Mouse (Mus musculus) left cerebral cortex, postnatal 10 days (tissue): ENCODE data around the gene Arhgef11. TPM values are rescaled to one million over a fixed set of nuclear protein-coding genes. Genes with fewer than 3 reads are reported as not detected.
A peak's percentile ranks its signal among the peaks of the same experiment; 100 is the strongest.

Experiments
- DNase-seq, 2 experiments: peaks; one replicate each; pipeline ENCODE4 v3.0.0; 2021 to 2022; ENCODE audit warnings: low spot score in 2 of 2, mixed read lengths in 1 of 2; ENCODE audit errors: extremely low spot score in 1 of 2
- intact Hi-C: fragments of 180-260 bp; cut with DNase I; formaldehyde crosslinking; loops from one replicate; pipeline ENCODE4 v1.15.1; 2025
- total RNA-seq, 2 experiments: library from RNA; stranded (reverse); gene quantifications; 2 replicates each; pipeline ENCODE4 v1.2.3; 2021

The Arhgef11 gene
- total RNA-seq, 2 experiments from 2014 or later = 45.7 to 49.6 TPM

GRCm38 (mm10) chr3:87749977-87750376, 132.6 kb downstream of the Arhgef11 start:
- intact Hi-C loops = no loop called here
- no peak for DNase-seq

- intact Hi-C loops = no loop called here
- no peak for DNase-seq
These were observed 135.2 kb downstream of the Arhgef11 start for GRCm38 (mm10) chr3:87752567-87752966.

DNA sequence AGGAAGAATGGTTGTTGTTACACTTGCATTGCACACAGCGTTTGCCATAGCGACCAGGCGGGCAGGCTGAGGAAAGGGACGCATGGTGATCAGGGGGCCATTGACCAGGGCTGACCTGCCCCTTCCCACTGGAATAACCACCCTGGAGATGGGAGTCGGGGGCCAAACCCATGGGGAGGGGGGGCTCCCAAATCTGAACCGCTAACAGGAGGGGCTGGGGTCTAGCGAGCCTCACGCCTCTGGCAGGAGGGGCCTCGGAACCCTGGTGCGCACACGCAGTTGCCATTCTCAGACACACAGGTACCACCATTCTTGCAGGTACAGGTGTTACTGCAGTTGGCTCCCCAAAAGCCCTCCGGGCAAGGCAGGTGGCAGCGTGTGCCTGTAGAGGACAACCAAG, 136.5 kb downstream of the Arhgef11 start:
- DNase-seq = no peak

GRCm38 (mm10) chr3:87755964-87756363, 138.6 kb downstream of the Arhgef11 start:
- DNase-seq = peak; percentile 80 to 89
- intact Hi-C loops = no loop called here

More for the DNA sequence above, 136.5 kb downstream of the Arhgef11 start:
- intact Hi-C loops = no loop called here

DNA sequence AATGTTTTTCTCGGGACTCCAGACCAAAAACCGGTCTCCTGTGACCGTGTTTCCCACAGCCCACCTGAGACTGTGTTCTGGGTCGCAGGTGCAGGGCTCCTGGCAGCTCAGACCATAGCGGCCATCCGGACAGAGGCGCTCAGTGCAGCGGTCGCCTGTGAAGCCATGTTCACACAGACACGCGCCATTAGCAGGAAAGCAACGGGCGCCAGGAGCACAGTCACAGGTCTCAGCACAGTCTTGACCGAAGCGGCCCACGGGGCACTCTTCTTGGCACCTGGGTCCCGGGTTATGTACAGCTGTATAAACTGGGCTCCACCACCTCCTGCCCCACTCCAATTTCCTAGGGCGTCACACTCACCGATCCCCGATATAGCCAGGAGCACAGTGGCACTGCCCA, 139.1 kb downstream of the Arhgef11 start:
- DNase-seq = no peak
- intact Hi-C loops = no loop called here

DNA sequence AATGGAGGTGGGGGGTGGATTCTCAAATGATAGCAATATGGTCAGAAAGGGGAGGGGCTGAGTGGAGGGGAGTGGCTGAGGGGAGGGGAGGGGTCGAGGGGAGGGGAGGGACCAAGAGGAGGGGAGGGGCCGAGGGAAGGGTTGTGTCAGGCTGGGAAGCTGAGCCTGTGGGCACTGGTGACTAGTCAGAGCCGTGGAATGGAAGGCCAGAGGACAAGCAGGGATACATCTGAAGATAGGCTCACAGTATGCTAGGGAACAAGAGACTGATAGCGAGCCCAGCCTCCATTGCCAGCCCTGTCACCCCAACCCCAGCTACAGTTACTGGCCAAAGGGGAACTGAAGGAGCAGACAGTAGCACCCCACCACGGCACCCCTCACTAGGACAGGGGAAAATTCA, 141.3 kb downstream of the Arhgef11 start:
- intact Hi-C loops = no loop called here
- DNase-seq = no peak

DNA sequence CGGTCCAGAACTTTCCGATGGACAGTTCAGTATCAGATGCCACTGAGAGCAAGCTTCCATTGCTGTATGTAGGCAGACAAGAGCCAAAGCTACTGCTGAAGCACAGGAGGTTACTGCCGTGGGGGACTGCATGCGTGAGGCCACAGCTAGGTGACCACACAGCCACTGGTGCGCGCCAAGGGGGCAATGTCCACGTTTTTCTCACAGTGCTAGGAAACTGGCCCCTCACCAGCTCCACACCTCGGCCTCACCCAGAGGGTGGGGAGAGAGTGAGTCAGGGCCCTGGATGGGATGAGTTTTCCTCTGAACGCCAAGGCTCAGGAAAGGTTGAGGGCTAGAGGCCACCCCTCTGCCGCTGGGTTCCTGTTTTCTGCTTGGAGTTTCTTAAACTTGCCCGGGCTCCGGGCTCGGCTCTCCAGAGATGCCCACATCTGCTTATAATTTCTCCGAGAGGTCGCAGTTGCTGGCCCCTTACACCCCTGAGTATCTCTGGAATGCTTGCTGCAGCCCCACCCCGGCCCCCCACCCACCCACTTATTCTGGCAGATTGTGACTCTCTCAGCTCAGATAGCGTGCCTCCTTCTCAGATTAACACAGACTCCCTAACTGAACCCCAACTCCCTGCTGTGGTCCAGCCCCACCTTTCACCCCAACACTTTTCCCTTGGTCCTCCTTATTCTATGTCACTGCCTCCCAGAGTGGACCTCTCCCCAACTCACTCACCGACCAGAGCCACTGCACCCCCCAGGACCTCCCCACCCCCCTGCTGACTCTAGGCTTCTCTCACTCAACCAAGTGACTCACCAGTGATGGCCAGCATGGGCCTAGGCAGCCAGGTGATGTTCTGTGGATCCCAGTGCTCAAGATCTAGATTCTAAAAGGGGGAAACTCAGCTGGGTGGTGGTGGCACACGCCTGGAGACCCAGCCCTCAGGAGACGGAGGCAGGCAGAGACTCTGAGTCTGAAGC, 144.3 kb downstream of the Arhgef11 start:
- intact Hi-C loops = no loop called here

GRCm38 (mm10) chr3:87763202-87763601, 145.8 kb downstream of the Arhgef11 start:
- no peak for DNase-seq
- intact Hi-C loops = no loop called here

More for the DNA sequence above, 144.3 kb downstream of the Arhgef11 start:
- no peak for DNase-seq

GRCm38 (mm10) chr3:87763683-87764289, 146.4 kb downstream of the Arhgef11 start:
- intact Hi-C loops = no loop called here
- DNase-seq = peak; percentile 69 to 92

DNA sequence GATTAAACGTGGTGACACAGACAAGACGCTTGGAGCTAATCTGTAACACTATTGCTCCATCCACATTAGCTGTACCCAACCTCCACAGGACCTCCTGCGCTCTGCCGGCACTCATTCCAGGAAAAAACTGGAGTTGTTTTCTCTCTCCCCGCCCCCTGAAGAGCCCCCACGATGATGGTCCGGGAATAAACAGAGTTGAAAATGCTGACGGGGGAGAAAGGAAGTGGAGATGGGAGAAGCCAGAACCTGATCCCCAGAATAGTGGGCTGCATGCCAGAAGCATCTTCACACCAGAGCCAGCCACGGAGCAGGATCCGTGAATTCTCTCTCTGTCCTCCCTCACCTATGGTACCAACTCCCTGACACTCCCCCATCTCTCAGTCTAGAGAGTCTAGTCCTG, 147.1 kb downstream of the Arhgef11 start:
- peak in 1 of 2 experiments; percentile 77 for DNase-seq
- intact Hi-C loops = no loop called here

- intact Hi-C loops = loop anchor here (5.0 kb wide), 1 partner anchor 72 kb away; no protein-coding TSS in a partner anchor
These were observed 147.7 kb downstream of the Arhgef11 start for GRCm38 (mm10) chr3:87765091-87765490.

GRCm38 (mm10) chr3:87765631-87766283, 148.4 kb downstream of the Arhgef11 start:
- DNase-seq = no peak
- intact Hi-C loops = loop anchor here (5.0 kb wide), 1 partner anchor 72 kb away; no protein-coding TSS in a partner anchor

More at GRCm38 (mm10) chr3:87765091-87765490, 147.7 kb downstream of the Arhgef11 start:
- DNase-seq = peak in 1 of 2 experiments; percentile 88

- DNase-seq = no peak
- intact Hi-C loops = loop anchor here (5.0 kb wide), 1 partner anchor 71 kb away; no protein-coding TSS in a partner anchor
These were observed 148.9 kb downstream of the Arhgef11 start for GRCm38 (mm10) chr3:87766284-87766667.

GRCm38 (mm10) chr3:87767764-87768163, 150.4 kb downstream of the Arhgef11 start:
- intact Hi-C loops = loop anchor here (5.0 kb wide), 1 partner anchor 70 kb away; no protein-coding TSS in a partner anchor
- DNase-seq = peak in 1 of 2 experiments; percentile 75

- no peak for DNase-seq
- intact Hi-C loops = loop anchor here (5.0 kb wide), 1 partner anchor 69 kb away; no protein-coding TSS in a partner anchor
These were observed 151.1 kb downstream of the Arhgef11 start for GRCm38 (mm10) chr3:87768431-87768830.

DNA sequence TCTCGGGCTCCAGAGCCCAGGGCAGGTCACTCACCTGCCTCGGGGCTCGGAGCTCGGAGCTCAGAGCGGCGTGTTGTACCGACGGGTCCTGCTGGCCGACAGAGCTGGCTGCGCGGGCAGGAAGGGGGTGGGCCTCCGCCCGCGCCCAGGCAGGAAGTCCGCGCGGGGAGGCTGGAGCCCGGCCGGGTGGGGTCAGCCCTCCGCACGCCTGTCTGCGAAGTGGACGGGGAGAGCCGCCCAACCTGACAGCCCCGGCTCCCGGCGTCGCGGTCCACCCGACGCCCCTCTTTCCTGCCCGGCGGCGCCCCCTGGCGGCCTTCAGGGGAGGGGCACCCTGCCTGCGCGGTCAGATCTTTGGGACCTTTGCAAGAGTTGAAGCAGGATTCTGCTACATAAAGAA, 151.5 kb downstream of the Arhgef11 start:
- intact Hi-C loops = loop anchor here (5.0 kb wide), 1 partner anchor 68 kb away; no protein-coding TSS in a partner anchor
- peak in 1 of 2 experiments; percentile 94 for DNase-seq

GRCm38 (mm10) chr3:87769506-87769905, 152.1 kb downstream of the Arhgef11 start:
- intact Hi-C loops = loop anchor here (5.0 kb wide), 1 partner anchor 68 kb away; no protein-coding TSS in a partner anchor
- DNase-seq = no peak

DNA sequence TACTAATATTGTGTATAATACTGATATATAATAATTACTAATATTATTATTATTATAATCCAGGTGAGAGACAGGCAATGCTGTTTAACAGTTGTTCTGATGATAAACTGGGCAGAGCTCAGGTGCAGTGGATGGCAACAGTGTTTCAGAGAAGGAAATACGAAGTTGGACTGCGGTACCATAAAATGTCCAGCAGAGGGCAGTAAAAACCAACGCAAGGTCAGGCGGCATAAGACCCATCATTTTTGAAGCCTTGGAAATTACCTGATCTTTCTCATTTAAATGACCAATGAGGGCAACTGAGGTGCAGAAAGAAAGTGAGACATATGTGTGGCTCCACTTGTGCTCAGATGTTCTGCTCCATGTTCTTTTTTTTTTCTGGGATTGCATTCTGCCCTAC, 152.9 kb downstream of the Arhgef11 start:
- intact Hi-C loops = no loop called here
- peak in 1 of 2 experiments; percentile 57 for DNase-seq

DNA sequence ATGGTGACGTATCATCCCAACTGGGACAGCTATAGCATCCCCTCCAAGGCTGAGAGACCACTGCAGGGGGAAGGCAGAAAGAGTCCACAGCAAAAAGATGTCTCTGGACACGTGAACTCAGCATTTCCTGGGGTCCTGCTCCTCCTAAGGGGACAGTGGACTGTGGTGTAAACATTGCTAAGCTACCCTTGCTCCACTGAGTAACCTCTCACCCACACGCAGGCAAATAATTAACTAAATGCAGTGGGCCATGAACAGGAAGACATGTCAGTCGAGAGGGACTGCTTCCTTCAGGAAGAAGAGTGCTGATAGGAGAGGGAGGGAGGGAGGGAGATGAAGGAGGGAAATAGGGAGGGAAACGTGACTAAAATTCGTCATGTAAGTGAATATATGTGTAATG, 153.7 kb downstream of the Arhgef11 start:
- DNase-seq = no peak
- intact Hi-C loops = no loop called here
